Mouse (Mus musculus): ENCODE data around the gene Ccdc141.

Ccdc141 gene

DNA sequence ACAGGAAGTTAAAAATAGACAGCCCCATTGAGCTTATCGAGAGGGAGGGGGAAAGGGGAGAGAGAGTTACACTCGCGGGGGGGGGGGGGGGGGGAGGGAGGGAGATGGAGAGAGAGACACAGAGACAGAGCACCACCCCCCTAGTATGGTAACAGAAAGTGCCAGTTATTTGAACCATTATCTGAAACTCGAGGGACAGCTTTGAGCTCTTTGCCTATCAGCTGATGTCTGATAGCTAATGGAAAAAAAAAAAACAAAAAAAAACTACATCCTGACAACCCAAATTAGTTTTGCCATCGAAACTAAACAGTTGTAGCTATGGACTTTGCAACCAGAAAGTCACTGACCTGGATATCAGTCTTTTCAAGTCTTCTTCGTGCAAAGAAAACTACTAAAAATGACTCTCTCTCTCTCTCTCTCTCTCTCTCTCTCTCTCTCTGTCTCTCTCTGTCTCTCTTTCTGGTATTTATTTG, at the start of gene Ccdc141:
Ccdc141 (minus strand) TSS at position 4 of the 473 bp plus-strand sequence.
- CTCF ChIA-PET = no interaction called here

DNA sequence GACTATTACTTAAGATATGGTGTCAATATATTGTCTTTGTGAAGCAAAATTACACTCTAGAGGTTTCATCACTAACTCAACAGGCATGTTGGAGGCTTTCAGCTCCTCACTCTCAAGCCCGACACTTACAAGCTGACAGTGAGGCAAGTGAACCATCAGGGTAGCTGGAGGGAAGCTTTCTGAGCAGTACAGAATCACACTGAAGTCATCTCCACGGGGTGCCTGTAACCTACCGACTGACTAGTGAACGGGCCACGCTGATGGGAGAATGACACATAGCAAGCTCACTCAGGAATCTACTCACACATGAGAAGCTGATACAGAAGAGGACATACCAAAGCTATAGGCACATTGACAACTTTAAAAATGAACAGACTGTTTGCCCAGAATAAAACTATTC, 42.4 kb upstream of the Ccdc141 start:
- CTCF ChIA-PET = no interaction called here

DNA sequence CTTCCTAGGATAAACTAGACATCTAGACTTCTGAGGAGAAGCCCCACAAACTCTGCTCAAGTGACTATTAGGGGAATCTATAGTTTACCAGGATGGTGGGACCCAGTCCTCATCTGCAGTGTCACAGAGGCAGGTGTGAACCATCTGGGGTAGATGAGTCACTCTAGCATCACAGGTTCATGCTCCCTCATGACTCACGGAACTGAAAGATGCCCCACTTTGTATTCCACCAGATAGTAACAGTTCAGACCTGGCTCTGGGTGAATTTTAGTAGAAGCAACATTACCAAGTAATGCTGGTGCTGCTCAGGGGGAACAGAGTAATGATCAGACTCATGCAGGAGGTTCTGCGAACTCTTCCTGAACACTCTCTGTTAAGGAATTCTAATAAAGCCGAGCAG, 36.5 kb upstream of the Ccdc141 start:
- CTCF ChIA-PET = no interaction called here

- CTCF ChIA-PET = no interaction called here
Measured at GRCm38 (mm10) chr2:77203916-77204315, 33.5 kb upstream of the Ccdc141 start.

- CTCF ChIA-PET = no interaction called here
Measured at GRCm38 (mm10) chr2:77201900-77202299, 31.5 kb upstream of the Ccdc141 start.

DNA sequence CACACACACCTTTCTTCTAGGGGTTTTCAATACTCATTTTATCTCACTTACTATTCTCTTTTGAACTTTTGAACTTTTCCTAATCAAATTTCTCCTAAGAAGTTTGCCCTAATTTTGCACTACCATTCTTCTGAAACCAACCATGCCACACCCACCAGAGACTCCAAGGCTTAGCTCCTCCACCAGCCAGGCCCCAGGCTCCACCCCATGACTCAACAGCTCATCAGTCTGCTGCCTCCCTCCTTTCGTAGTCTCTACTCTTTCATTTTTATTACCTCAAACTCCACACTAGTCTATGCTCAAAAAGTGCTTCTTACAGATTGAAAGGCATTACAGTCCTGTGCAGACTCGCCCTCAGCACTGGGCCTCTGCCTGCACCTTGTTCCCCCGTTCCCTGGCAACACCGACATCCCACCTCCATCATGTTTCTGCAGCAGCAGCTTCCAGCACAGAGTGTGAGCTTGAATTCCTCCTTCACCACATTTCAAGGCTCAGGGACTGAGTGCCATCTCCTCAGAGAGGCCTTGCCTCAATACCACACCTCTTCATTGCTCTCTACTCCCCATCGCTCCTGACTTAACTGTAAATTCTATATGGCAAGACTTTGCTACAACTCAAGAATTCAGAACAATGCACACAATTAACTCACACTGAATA, 30.6 kb upstream of the Ccdc141 start:
- CTCF ChIA-PET = no interaction called here

DNA sequence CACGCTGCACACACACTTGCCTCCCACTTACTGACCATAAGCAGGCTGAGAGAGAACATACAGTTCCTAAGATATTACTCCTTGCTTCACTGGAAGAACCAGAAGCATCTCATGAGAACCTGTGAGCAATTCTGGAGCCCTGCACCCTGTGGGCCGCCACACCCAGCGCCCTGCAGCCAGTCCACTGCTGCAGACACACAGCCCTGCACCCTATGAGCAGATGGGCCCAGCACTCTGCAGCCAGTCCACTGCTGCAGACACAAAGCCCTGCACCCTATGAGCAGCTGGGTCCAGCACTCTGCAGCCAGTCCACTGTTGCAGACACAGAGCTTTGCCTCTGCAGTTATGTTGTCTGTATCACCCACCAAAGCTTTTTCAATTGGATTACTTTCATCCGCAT, 29.9 kb upstream of the Ccdc141 start:
- CTCF ChIA-PET = no interaction called here

DNA sequence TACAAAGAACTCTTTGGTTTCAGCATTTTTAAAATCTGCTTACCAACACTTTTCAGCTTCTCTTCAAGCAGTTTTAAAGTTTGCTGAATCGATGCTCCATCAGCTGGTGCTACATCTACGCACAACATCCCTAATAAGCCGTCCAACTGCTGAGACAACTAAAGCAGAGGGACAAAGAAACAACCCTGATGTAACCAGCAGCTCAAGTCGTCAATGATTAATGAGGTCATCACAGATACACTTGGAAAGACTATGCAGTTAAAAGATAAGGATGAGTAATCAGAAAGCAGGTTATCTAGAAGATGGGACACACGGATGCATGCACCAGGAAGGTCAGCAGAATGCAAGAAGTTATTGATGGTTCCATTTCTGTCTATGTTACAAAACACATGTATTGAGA, 27.8 kb upstream of the Ccdc141 start:
- CTCF ChIA-PET = no interaction called here

DNA sequence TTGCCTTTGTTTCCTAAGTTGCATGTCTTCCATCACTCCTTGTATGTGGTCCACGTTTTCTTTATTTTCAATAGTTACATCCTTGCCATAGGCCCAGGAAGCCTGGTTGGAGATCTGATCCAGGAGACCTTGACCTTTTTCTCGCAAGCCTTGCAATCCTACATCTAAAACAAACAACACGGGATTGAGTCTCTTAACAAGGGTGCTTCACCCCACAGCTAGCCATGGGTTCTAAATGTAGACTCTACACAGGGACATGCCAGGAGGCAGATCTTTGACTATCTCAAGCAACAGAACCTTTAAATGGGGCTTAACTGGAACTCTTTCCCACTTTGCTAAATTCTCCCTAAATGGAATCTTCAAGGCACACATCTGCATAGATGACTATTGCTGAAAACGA, 26.4 kb upstream of the Ccdc141 start:
- CTCF ChIA-PET = no interaction called here

DNA sequence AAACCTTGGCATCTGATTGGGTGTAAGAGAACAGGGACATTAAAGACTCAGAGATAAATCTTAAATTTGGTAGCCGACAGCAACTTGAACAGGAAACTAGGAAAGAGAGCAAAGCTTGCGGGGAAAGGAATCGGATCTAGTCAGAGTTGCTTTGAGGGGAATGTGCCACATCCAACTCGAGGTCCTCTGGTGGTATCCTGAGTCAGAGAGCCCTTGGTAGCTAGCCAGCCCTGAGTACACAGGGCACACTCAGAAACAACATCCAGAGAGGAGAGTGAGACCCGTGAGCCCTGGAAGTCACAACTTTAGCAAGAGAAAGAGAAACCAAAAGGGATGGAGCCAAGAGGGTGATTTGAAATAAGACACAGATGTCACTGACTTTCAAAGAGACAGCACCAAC, 24.6 kb upstream of the Ccdc141 start:
- CTCF ChIA-PET = no interaction called here

GRCm38 (mm10) chr2:77191811-77192210, 21.4 kb upstream of the Ccdc141 start:
- CTCF ChIA-PET = no interaction called here

DNA sequence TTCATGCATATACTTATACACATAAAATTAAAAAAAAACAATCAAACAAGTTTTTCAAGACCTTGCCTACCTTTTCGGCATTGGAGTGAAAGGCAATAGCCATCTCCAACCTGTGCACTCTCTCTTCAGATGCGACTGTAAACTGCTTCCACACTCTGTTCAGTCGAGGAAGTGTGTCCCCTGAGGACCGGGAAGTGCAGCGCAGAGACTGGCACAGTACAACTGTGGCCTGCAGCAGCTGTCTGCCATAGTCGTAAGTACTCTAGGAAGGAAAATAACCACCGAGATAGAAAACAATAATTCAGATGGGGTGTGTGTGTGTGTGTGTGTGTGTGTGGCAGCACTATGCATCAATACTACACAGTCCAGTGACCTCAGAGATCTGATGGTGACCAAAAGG, 20.5 kb upstream of the Ccdc141 start:
- CTCF ChIA-PET = no interaction called here

- CTCF ChIA-PET = no interaction called here
Measured at GRCm38 (mm10) chr2:77190301-77190700, 19.9 kb upstream of the Ccdc141 start.

- CTCF ChIA-PET = no interaction called here
Measured at GRCm38 (mm10) chr2:77189671-77190070, 19.2 kb upstream of the Ccdc141 start.

GRCm38 (mm10) chr2:77187501-77187900, 17.1 kb upstream of the Ccdc141 start:
- CTCF ChIA-PET = no interaction called here

DNA sequence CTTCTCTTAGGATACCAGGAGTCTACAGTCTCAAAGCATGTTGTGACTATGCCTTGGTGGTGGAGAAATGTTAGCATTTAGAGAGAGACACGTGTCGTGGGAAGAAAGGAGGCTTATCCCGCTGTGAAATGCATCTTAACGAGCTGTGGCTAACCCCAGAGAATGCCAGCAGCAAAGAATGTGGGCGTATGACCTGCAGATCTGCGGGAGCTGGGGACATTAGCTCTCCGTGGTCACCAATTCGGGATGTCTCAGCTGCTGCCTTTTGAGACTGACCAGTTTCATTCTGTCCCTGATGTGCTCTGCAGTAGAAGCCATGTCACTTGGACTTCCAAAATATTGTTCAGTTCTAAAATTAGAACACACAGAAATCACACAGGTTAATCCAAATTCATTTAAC, 16.5 kb upstream of the Ccdc141 start:
- CTCF ChIA-PET = no interaction called here

DNA sequence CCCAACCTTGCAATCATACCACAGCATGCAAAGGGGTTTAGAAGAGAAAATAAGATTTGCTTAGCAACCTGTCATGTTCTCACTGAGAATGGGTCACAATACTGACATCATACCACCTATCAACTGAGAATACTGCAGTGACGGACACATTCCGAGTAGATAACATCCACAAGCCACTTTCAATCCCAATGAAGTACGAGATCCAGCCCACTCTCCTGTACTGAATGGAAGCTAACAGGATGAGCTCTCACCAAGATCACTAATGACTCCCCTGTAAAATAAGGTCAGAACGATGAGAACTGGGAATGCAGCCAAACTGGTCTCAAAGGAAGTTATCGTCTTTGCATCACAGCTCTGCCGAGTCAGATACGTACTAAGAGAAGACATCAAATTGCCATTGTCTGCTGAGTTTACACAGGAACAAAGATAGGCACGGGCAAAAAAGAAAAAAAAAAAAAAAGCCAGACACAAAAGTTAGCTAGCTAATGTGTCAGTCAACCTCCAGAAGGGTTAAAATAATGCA, 13.7 kb upstream of the Ccdc141 start:
- CTCF ChIA-PET = no interaction called here

DNA sequence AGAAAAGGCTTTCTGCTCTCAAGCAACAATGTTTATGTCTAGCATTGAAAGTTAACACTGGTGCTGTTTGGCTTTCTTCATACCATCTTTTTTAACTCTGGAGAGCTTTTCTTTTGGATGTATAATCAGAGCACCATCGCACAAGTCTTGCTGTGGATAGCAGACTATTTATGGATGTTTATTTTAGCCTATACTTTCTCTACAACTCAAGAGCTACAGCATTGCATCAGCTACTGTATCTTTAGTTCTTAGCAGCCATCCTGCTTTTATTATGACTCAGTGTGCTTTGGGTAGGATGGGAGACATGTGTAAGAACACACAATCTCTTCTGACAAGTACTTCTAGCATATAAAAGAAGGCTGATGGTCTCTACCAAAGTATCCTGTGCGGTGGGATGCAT, 13.2 kb upstream of the Ccdc141 start:
- CTCF ChIA-PET = no interaction called here

DNA sequence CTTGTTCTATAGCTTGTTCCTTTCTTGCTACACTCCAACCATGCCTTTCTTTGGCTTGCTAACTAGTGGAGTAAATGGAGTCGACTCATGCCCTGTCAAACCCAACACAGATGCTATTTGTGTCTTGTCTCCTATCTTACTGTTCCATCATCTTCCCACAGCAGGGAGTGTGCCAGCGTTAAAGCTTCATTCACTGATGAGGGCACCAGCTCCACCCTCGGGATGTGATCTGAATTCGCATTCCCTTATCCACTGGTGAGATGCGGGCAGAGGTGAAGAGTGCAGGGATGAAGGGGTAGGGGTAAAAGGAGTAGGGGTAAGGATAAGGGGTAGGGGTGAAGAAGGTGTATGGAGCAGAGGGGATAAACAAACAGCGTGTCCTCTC, 12.6 kb upstream of the Ccdc141 start:
- CTCF ChIA-PET = no interaction called here

GRCm38 (mm10) chr2:77182271-77182995, 12.0 kb upstream of the Ccdc141 start:
- CTCF ChIA-PET = no interaction called here

GRCm38 (mm10) chr2:77177472-77177871, 7.0 kb upstream of the Ccdc141 start:
- CTCF ChIA-PET = no interaction called here

DNA sequence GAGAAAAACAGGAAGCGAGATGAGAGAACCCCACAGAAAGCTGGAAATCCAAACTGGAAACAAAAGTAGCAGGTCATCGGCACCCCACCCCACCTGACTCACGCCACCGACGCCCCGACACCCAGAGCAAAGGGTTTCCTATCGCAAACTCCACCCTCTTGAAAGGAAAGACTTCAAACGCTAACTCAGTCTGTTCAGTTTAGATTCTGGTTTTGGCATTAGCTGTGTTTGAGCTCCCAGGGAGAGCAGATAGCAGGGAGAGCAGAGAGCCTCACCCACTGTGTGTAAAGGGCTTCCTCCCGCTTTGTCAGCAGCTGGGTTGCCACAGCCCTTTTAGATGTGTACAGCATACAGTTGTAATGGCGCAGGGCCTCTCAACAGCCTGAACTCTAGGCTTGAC, 6.0 kb upstream of the Ccdc141 start:
- CTCF ChIA-PET = no interaction called here

DNA sequence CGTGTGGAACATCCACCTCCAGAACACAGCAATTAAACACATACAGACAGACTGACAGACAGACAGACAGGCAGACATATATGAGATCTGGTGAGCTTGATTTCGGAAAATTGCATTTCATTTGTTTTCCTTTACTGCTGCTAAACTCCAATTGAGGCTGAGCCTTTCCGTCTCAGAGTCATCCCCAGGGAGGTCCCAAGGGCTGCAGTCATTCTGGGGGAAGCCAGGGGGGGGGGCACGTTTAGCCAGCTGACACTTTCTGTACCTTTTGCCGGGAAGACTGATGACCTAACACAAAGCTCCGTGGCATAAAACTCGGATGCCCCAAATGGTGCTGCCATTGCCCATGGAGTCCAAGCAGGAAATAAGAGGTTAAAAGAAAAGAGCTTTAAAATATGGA, 5.0 kb upstream of the Ccdc141 start:
- CTCF ChIA-PET = interaction anchor here (0.8 kb wide), 1 partner anchor 1059 kb away, joined by 5 read pairs; no protein-coding TSS in a partner anchor

- CTCF ChIA-PET = no interaction called here
Measured at GRCm38 (mm10) chr2:77174313-77174712, 3.9 kb upstream of the Ccdc141 start.

Measured in spleen, embryonic (tissue).